Mouse (Mus musculus) thymus, adult 2 months (tissue): Measurements from ENCODE around the gene Fto.

Source experiments
- CTCF ChIP-seq: fragments of 200-500 bp; IDR thresholded peaks from 2 replicates; pipeline ENCODE4 v1.5.1; 2012; ENCODE audit warnings: mild to moderate bottlenecking, control low read depth, low read length, moderate library complexity, borderline replicate concordance; ENCODE audit not compliant: control insufficient read depth, poor library complexity, insufficient read depth; ENCODE audit errors: extremely low read depth
- POLR2A ChIP-seq: fragments of 200-500 bp; IDR thresholded peaks from 2 replicates; pipeline ENCODE4 v1.6.1; 2012; ENCODE audit warnings: mild to moderate bottlenecking, low read length, control low read depth, moderate library complexity; ENCODE audit not compliant: control insufficient read depth, poor library complexity, insufficient read depth; ENCODE audit errors: extremely low read depth

- no peak for TF ChIP-seq POLR2A
- TF ChIP-seq CTCF: no peak
These were observed 227.9 kb downstream of the Fto start for GRCm38 (mm10) chr8:91541229-91541628.
